Mouse (Mus musculus): ENCODE measurements around the gene Vsnl1. TPM values are rescaled to one million over a fixed set of nuclear protein-coding genes. Genes with fewer than 3 reads are reported as not detected.

Gene Vsnl1
- total RNA-seq (2023), result not detected

DNA sequence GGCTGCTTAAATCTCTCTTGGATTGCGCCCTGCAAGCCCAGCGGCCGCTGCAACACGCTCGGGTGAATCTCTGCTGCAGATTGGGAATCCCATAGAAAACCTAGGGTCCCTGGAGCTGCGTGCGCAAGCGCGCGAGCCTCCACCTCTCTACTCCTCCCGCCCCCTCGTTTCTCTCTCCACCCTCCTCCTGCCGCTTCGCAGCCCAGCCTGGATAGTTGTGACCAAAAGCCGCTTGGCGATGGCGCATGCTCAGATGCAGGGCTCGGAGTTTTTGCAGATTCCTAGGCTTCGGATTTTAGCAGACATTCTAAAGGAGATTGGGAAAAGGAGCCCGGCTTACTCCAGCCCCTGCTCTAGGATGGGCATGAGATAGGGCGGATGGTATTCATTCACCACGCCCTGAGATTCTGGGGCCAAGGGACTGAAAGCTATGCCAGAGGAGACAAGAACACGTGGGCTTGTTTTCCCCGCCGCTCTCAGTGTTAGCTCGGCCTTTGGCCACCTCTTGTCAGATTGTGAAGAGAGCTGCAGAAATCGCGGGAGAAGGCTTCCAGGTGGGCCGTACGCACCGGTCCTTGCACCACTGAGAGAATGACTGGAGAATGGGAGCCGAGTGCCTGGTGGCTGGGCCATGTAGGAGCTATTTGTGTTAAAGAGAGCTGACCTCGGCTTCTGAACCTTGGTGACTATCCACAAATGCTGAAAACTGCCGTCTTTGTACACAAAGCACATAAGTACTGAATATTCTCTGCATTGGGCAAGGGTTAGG lies at the start of gene Vsnl1:
Vsnl1 (minus strand) TSS at position 117 of the 769 bp plus-strand sequence.

DNA sequence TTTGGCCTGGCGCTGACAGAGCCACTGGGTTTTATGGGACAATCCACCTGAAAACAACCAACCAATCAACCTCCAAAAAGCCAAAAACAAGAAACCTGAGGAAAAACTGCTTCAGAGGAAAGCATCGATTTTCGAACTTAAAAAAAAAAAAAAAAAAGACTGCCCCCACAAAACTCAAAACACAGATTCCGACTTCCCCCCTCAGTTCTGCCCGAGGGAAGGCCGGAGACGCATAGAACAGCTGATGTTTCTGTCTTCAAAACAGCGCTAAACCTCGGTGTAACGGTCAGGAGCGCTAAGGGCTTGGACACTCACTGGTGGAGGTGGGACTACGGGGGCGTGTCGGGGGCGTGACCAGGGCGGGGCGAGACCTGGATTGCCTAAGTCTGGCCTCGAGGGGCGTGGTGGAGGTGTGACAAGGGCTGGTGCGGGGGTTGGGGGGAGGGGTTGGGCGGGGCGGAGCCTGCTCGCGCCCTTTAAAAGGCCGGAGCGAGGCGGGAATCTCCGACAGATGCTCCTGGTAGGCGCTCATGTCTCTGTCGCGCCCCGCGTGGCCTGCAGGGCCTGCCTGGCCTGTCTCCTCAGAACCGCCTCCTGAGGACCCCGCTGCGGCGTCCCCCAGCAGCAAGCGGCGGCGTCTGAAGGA lies 19.3 kb upstream of the Vsnl1 start, which contains the start of gene Rad51ap2:
Rad51ap2 (plus strand) TSS at position 531 of the 646 bp plus-strand sequence.

Other genes starting within 250 kb of the Vsnl1 start
- gene Msgn1, start 227.6 kb downstream of the Vsnl1 start, total RNA-seq (2023), result not detected
- gene Gen1, start 170.8 kb downstream of the Vsnl1 start, total RNA-seq (2023), result 4.7 TPM
- gene Smc6, start 170.7 kb downstream of the Vsnl1 start, total RNA-seq (2023), result 137 TPM
- not detected for gene Rad51ap2, start 19.5 kb upstream of the Vsnl1 start, total RNA-seq (2023)

Measured in CD8-positive naive resting alpha-beta T cell, adult 57 days (primary cell).